Mouse (Mus musculus): ENCODE results near the gene Siah3. TPM values are rescaled to one million over a fixed set of nuclear protein-coding genes. Genes with fewer than 3 reads are reported as not detected.

Siah3 gene
- total and polyA plus RNA-seq, 2 experiments, result not detected

GRCm38 (mm10) chr14:75475887-75476286, 20.1 kb downstream of the Siah3 start:
- no peak for DNase-seq (ENCODE audit: extremely low read depth, low read depth, low spot score)
- Histone ChIP-seq H3K4me1 (ENCODE audit: control insufficient read depth, insufficient read depth, low read length) (no peaks in the 10 kb centered on the region), H3K27me3 (ENCODE audit: control insufficient read depth, insufficient read depth, low read length) (no peaks in the 10 kb centered on the region), H3K79me2 (ENCODE audit: control insufficient read depth, insufficient read depth, low read length) (no peaks in the 10 kb centered on the region), H3K36me3 (ENCODE audit: control insufficient read depth, insufficient read depth, low read length) (no peaks in the 10 kb centered on the region), H3K27ac (replicated peaks; ENCODE audit: insufficient read depth, low read depth, low read length) (no peak overlapping the region), H3K4me3 (ENCODE audit: insufficient read depth, low read depth, low read length) (no peak overlapping the region), H3K9ac (ENCODE audit: low read depth, low read length) (no peak overlapping the region)
- WGBS, result 87% methylated on average over 2 of the region's 2 CpGs
- TF ChIP-seq CTCF (IDR thresholded peaks at IDR 0.05; ENCODE audit: low read depth, low read length), result no peak
- TF ChIP-seq POLR2A (IDR thresholded peaks at IDR 0.05; ENCODE audit: extremely low read depth, insufficient read depth, low read length), result no peak

GRCm38 (mm10) chr14:75482231-75483175, 26.7 kb downstream of the Siah3 start:
- TF ChIP-seq POLR2A (IDR thresholded peaks at IDR 0.05; ENCODE audit: extremely low read depth, insufficient read depth, low read length), result no peak
- H3K4me1 ChIP-seq (ENCODE audit: control insufficient read depth, insufficient read depth, low read length), result no peaks in the 10 kb centered on the region
- H3K4me3 ChIP-seq (ENCODE audit: insufficient read depth, low read depth, low read length), result no peak overlapping the region
- H3K9ac ChIP-seq (ENCODE audit: low read depth, low read length), result no peak overlapping the region
- no peaks in the 10 kb centered on the region for H3K27me3 ChIP-seq (ENCODE audit: control insufficient read depth, insufficient read depth, low read length)
- DNase-seq (ENCODE audit: extremely low read depth, low read depth, low spot score), result no peak
- H3K36me3 ChIP-seq (ENCODE audit: control insufficient read depth, insufficient read depth, low read length), result no peaks in the 10 kb centered on the region
- no peak overlapping the region for H3K27ac ChIP-seq (replicated peaks; ENCODE audit: insufficient read depth, low read depth, low read length)
- WGBS, result 84% methylated on average over 15 of the region's 15 CpGs
- H3K79me2 ChIP-seq (ENCODE audit: control insufficient read depth, insufficient read depth, low read length), result no peaks in the 10 kb centered on the region

GRCm38 (mm10) chr14:75483176-75483546, 27.4 kb downstream of the Siah3 start:
- H3K36me3 ChIP-seq (ENCODE audit: control insufficient read depth, insufficient read depth, low read length), result no peaks in the 10 kb centered on the region
- no peaks in the 10 kb centered on the region for H3K4me1 ChIP-seq (ENCODE audit: control insufficient read depth, insufficient read depth, low read length)
- H3K79me2 ChIP-seq (ENCODE audit: control insufficient read depth, insufficient read depth, low read length), result no peaks in the 10 kb centered on the region
- WGBS, result 87% methylated on average over 6 of the region's 6 CpGs
- H3K27ac ChIP-seq (replicated peaks; ENCODE audit: insufficient read depth, low read depth, low read length), result no peak overlapping the region
- no peak overlapping the region for H3K4me3 ChIP-seq (ENCODE audit: insufficient read depth, low read depth, low read length)
- TF ChIP-seq POLR2A (IDR thresholded peaks at IDR 0.05; ENCODE audit: extremely low read depth, insufficient read depth, low read length) (no peak), CTCF (IDR thresholded peaks at IDR 0.05; ENCODE audit: low read depth, low read length) (no peak)
- H3K9ac ChIP-seq (ENCODE audit: low read depth, low read length), result no peak overlapping the region
- no peaks in the 10 kb centered on the region for H3K27me3 ChIP-seq (ENCODE audit: control insufficient read depth, insufficient read depth, low read length)
- no peak for DNase-seq (ENCODE audit: extremely low read depth, low read depth, low spot score)

GRCm38 (mm10) chr14:75487932-75488331, 32.1 kb downstream of the Siah3 start:
- Histone ChIP-seq H3K27me3 (ENCODE audit: control insufficient read depth, insufficient read depth, low read length) (no peaks in the 10 kb centered on the region), H3K4me1 (ENCODE audit: control insufficient read depth, insufficient read depth, low read length) (no peaks in the 10 kb centered on the region), H3K36me3 (ENCODE audit: control insufficient read depth, insufficient read depth, low read length) (no peaks in the 10 kb centered on the region), H3K27ac (replicated peaks; ENCODE audit: insufficient read depth, low read depth, low read length) (no peak overlapping the region), H3K4me3 (ENCODE audit: insufficient read depth, low read depth, low read length) (no peak overlapping the region), H3K9ac (ENCODE audit: low read depth, low read length) (no peak overlapping the region), H3K79me2 (ENCODE audit: control insufficient read depth, insufficient read depth, low read length) (no peaks in the 10 kb centered on the region)
- TF ChIP-seq CTCF (IDR thresholded peaks at IDR 0.05; ENCODE audit: low read depth, low read length), result no peak
- no peak for TF ChIP-seq POLR2A (IDR thresholded peaks at IDR 0.05; ENCODE audit: extremely low read depth, insufficient read depth, low read length)
- 88% methylated on average over 7 of the region's 7 CpGs for WGBS
- DNase-seq (ENCODE audit: extremely low read depth, low read depth, low spot score), result no peak

- Histone ChIP-seq H3K4me1 (ENCODE audit: control insufficient read depth, insufficient read depth, low read length) (no peaks in the 10 kb centered on the region), H3K27ac (replicated peaks; ENCODE audit: insufficient read depth, low read depth, low read length) (no peak overlapping the region), H3K79me2 (ENCODE audit: control insufficient read depth, insufficient read depth, low read length) (no peaks in the 10 kb centered on the region), H3K36me3 (ENCODE audit: control insufficient read depth, insufficient read depth, low read length) (no peaks in the 10 kb centered on the region), H3K9ac (ENCODE audit: low read depth, low read length) (no peak overlapping the region), H3K27me3 (ENCODE audit: control insufficient read depth, insufficient read depth, low read length) (no peaks in the 10 kb centered on the region), H3K4me3 (ENCODE audit: insufficient read depth, low read depth, low read length) (no peak overlapping the region)
- WGBS, result 91% methylated on average over 14 of the region's 14 CpGs
- TF ChIP-seq CTCF (IDR thresholded peaks at IDR 0.05; ENCODE audit: low read depth, low read length) (no peak), POLR2A (IDR thresholded peaks at IDR 0.05; ENCODE audit: extremely low read depth, insufficient read depth, low read length) (no peak)
- no peak for DNase-seq (ENCODE audit: extremely low read depth, low read depth, low spot score)
Measured at GRCm38 (mm10) chr14:75493555-75494194, 37.9 kb downstream of the Siah3 start.

- Histone ChIP-seq H3K27ac (replicated peaks; ENCODE audit: insufficient read depth, low read depth, low read length) (no peak overlapping the region), H3K27me3 (ENCODE audit: control insufficient read depth, insufficient read depth, low read length) (no peaks in the 10 kb centered on the region), H3K36me3 (ENCODE audit: control insufficient read depth, insufficient read depth, low read length) (no peaks in the 10 kb centered on the region), H3K79me2 (ENCODE audit: control insufficient read depth, insufficient read depth, low read length) (no peaks in the 10 kb centered on the region), H3K9ac (ENCODE audit: low read depth, low read length) (no peak overlapping the region), H3K4me3 (ENCODE audit: insufficient read depth, low read depth, low read length) (no peak overlapping the region), H3K4me1 (ENCODE audit: control insufficient read depth, insufficient read depth, low read length) (no peaks in the 10 kb centered on the region)
- no peak for DNase-seq (ENCODE audit: extremely low read depth, low read depth, low spot score)
- WGBS, result 76% methylated on average over 6 of the region's 6 CpGs
- TF ChIP-seq POLR2A (IDR thresholded peaks at IDR 0.05; ENCODE audit: extremely low read depth, insufficient read depth, low read length) (no peak), CTCF (IDR thresholded peaks at IDR 0.05; ENCODE audit: low read depth, low read length) (no peak)
Measured at GRCm38 (mm10) chr14:75494926-75495325, 39.1 kb downstream of the Siah3 start.
